In genomic region chr6:22266018-22266417, GRCm38 (mm10) we compare ENCODE assay signal across 19 mouse cellular contexts. TPM values are rescaled to one million over a fixed set of nuclear protein-coding genes. Genes with fewer than 3 reads are reported as not detected.
A peak's percentile ranks its signal among the peaks of the same experiment; 100 is the strongest.
DNase-seq lines count a peak whose midpoint lies in the region; TF ChIP-seq lines count a peak whose summit lies in the region.
"Had no signal": no experiment of that assay in that cellular context is flagged by ENCODE, and none has a peak within 500 bp of the region (broad histone marks: within the 10 kb centered on the region; RNA-seq: fewer than 3 reads in every experiment).

No protein-coding gene starts in this region.

- dilution Hi-C loops in CH12.LX (cut with MboI; ENCODE audit: extremely low pct_ligation_motif_present, extremely low pct_unique_long_range_greater_than_20kb, low sequenced_read_pairs), result no loop called here

- no peaks in the 10 kb centered on the region for H3K9me3 ChIP-seq in CH12.LX (replicated peaks; ENCODE audit: low read length)
- H3K9me3 ChIP-seq: G1E had no signal

- in situ Hi-C loops in CH12.LX (cut with MboI; ENCODE audit: low pct_ligation_motif_present, low pct_unique_long_range_greater_than_20kb, low sequenced_read_pairs), result no loop called here

- TF ChIP-seq POLR2A in CH12.LX (IDR thresholded peaks at IDR 0.05; ENCODE audit: low read depth, low read length), result no peak; the same call in 1 of the 2 replicates

- TF ChIP-seq RAD21 in CH12.LX (IDR thresholded peaks at IDR 0.05; ENCODE audit: low read depth, low read length), result no peak

- H3K4me3 ChIP-seq in CH12.LX (replicated peaks in 1 of 3; ENCODE audit: low read depth in 2 of 3, low read length in 2 of 3, poor library complexity in 1 of 3), result no peak overlapping the region

- peak overlapping the region; percentile 100 for H3K27ac ChIP-seq in CH12.LX (ENCODE audit: insufficient read depth, low read depth)

- no peak for TF ChIP-seq EP300 in CH12.LX (IDR thresholded peaks at IDR 0.05; ENCODE audit: low read length)

- no peak for DNase-seq in CH12.LX (ENCODE audit: extremely low read depth)
- DNase-seq in cerebellum, adult 11 months, result no peak
- DNase-seq: adrenal gland, adult 2 months; adrenal gland, adult 8-10 months; adrenal gland, postnatal 10 days; adrenal gland, postnatal 14 days; adrenal gland, postnatal 25 days; adrenal gland, postnatal 36 days; B cell, adult 2 months; cerebellum, adult 11-12 months; cerebellum, adult 18-20 months; cerebellum, adult 2 months; cerebellum, adult 8-10 months; cerebellum, adult 9-10 months had no signal

- H3K4me2 ChIP-seq in CH12.LX (ENCODE audit: insufficient read depth, low read depth, poor library complexity, severe bottlenecking), result peak overlapping the region; percentile 22; the same call in 1 of the 2 replicates

- 0 out of 2 replicates have a peak, but pooled peaks cover 2% of the 10 kb centered on the region for H3K79me2 ChIP-seq in CH12.LX (replicated peaks; ENCODE audit: control insufficient read depth, extremely low read depth, insufficient read depth, poor library complexity, severe bottlenecking)

- H3K4me1 ChIP-seq in CH12.LX (ENCODE audit: control insufficient read depth in 1 of 2, insufficient read depth in 2 of 2), result peaks cover 32 to 67% of the 10 kb centered on the region in 2 experiments

- H3K27me3 ChIP-seq in CH12.LX (replicated peaks), result no peaks in the 10 kb centered on the region
- H3K27me3 ChIP-seq: Patski had no signal

- H3K36me3 ChIP-seq in CH12.LX (replicated peaks in 1 of 2; ENCODE audit: control insufficient read depth in 1 of 2, insufficient read depth in 1 of 2, low read length in 1 of 2), result no peaks in the 10 kb centered on the region
- H3K36me3 ChIP-seq: G1E had no signal

- TF ChIP-seq CTCF in CH12.LX (conservative IDR thresholded peaks at IDR 0.05 in 1 of 2, IDR thresholded peaks at IDR 0.05 in 1 of 2; ENCODE audit: low read depth in 2 of 2, low read length in 2 of 2), result no peak

- H3K9ac ChIP-seq in CH12.LX (ENCODE audit: insufficient read depth, low read depth), result peak overlapping the region; percentile 97

TF ChIP-seq in CH12.LX, 34 proteins besides CTCF, POLR2A, EP300 and RAD21:
- TF ChIP-seq USF1 (IDR thresholded peaks at IDR 0.05; ENCODE audit: low read depth, low read length) (peak; percentile 54), MAZ (IDR thresholded peaks at IDR 0.05; ENCODE audit: low read depth, low read length) (no peak), CHD2 (IDR thresholded peaks at IDR 0.05; ENCODE audit: low read length) (no peak), RCOR1 (conservative IDR thresholded peaks at IDR 0.05; ENCODE audit: low read depth, low read length) (no peak), MEF2A (IDR thresholded peaks at IDR 0.05; ENCODE audit: borderline replicate concordance, low read depth, low read length) (no peak), TBP (conservative IDR thresholded peaks at IDR 0.05; ENCODE audit: low read depth, low read length) (no peak), MAFK (IDR thresholded peaks at IDR 0.05; ENCODE audit: insufficient replicate concordance, low read length) (no peak), ZNF384 (IDR thresholded peaks at IDR 0.05; ENCODE audit: low read depth, low read length) (no peak), MAX (IDR thresholded peaks at IDR 0.05; ENCODE audit: low read length) (no peak), CHD1 (IDR thresholded peaks at IDR 0.05; ENCODE audit: low read depth, low read length) (no peak), USF2 (conservative IDR thresholded peaks at IDR 0.05; ENCODE audit: low read depth, low read length) (peak; percentile 56), ZC3H11A (IDR thresholded peaks at IDR 0.05; ENCODE audit: low read depth, low read length) (no peak), PAX5 (IDR thresholded peaks at IDR 0.05; ENCODE audit: low read length) (no peak), BHLHE40 (IDR thresholded peaks at IDR 0.05; ENCODE audit: low read depth, low read length) (0 out of 2 replicates have a peak, but pooled peaks have one; percentile 16), E2F4 (IDR thresholded peaks at IDR 0.05; ENCODE audit: insufficient replicate concordance, low read depth, low read length) (no peak), ZKSCAN1 (IDR thresholded peaks at IDR 0.05; ENCODE audit: borderline replicate concordance, low read depth, low read length) (no peak), ETS1 (conservative IDR thresholded peaks at IDR 0.05; ENCODE audit: low read depth, low read length) (no peak), MYC (IDR thresholded peaks at IDR 0.05; ENCODE audit: low read depth, low read length) (no peak)

RNA-seq across cellular contexts. Expression of gene Wnt16, which starts 22.0 kb away (rescaled TPM):
- total RNA-seq in CH12.LX (2012; rRNA removed), result 47.4 and 71.1 TPM in 2 replicates
- 10.9 and 11.2 TPM in 2 replicates for total RNA-seq in CH12.LX (2014; rRNA removed)
- 14.4 and 15.9 TPM in 2 replicates for polyA plus RNA-seq in CH12.LX (2012; ENCODE audit: insufficient read length, low read depth)
- total RNA-seq: adrenal gland, adult 18-20 months; adrenal gland, adult 2 months; adrenal gland, postnatal 25 days; G1E; MEL had no signal
- polyA plus RNA-seq: C2C12, G1E, Patski had no signal
